Mouse (Mus musculus): ENCODE measurements around the gene Ech1.

Ech1 gene

GRCm38 (mm10) chr7:28803756-28804155, 21.3 kb upstream of the Ech1 start:
- no peak for DNase-seq

- DNase-seq, result peak; percentile 54 to 62
These were observed 18.1 kb upstream of the Ech1 start for GRCm38 (mm10) chr7:28806869-28807268.

- peak; percentile 31 to 40 for DNase-seq
These were observed 17.3 kb upstream of the Ech1 start for GRCm38 (mm10) chr7:28807641-28808220.

GRCm38 (mm10) chr7:28808221-28808941, 16.6 kb upstream of the Ech1 start, which contains the start of gene Hnrnpl:
Hnrnpl (plus strand) TSS chr7:28808541.
- DNase-seq, result no peak

GRCm38 (mm10) chr7:28808957-28809393, 16.0 kb upstream of the Ech1 start:
- DNase-seq, result peak; percentile 99 to 100

GRCm38 (mm10) chr7:28809401-28810089, 15.5 kb upstream of the Ech1 start:
- peak; percentile 84 to 85 for DNase-seq

- peak; percentile 99 for DNase-seq
These were observed 14.6 kb upstream of the Ech1 start for GRCm38 (mm10) chr7:28810107-28811066.

GRCm38 (mm10) chr7:28811228-28811627, 13.8 kb upstream of the Ech1 start:
- DNase-seq, result peak; percentile 99

GRCm38 (mm10) chr7:28811640-28812275, 13.3 kb upstream of the Ech1 start:
- DNase-seq, result peak in 1 of 2 experiments; percentile 33

GRCm38 (mm10) chr7:28812436-28812835, 12.6 kb upstream of the Ech1 start:
- peak; percentile 6 to 45 for DNase-seq

GRCm38 (mm10) chr7:28812949-28813348, 12.1 kb upstream of the Ech1 start:
- DNase-seq, result peak in 1 of 2 experiments; percentile 23

- no peak for DNase-seq
These were observed 10.5 kb upstream of the Ech1 start for GRCm38 (mm10) chr7:28814306-28815034.

GRCm38 (mm10) chr7:28815230-28815629, 9.8 kb upstream of the Ech1 start:
- DNase-seq, result no peak

- DNase-seq, result peak in 1 of 2 experiments; percentile 27
These were observed 8.8 kb upstream of the Ech1 start for GRCm38 (mm10) chr7:28816201-28816600.

- peak; percentile 35 to 40 for DNase-seq
These were observed 8.1 kb upstream of the Ech1 start for GRCm38 (mm10) chr7:28816920-28817319.

- DNase-seq, result no peak
These were observed 7.5 kb upstream of the Ech1 start for GRCm38 (mm10) chr7:28817524-28817923.

- DNase-seq, result peak in 1 of 2 experiments; percentile 24
These were observed 7.1 kb upstream of the Ech1 start for GRCm38 (mm10) chr7:28817957-28818356.

- DNase-seq, result peak; percentile 43 to 47
These were observed 6.6 kb upstream of the Ech1 start for GRCm38 (mm10) chr7:28818436-28818835.

- DNase-seq, result no peak
These were observed 6.1 kb upstream of the Ech1 start for GRCm38 (mm10) chr7:28818861-28819452.

- DNase-seq, result no peak
These were observed 5.4 kb upstream of the Ech1 start for GRCm38 (mm10) chr7:28819571-28819970.

Data from cerebellum, postnatal 10 days (tissue).